Mouse (Mus musculus) MEL-GATA-1-ER (cell line): Measurements from ENCODE around the gene Dedd.

Experiments used
- DNase-seq: peaks from one replicate; pipeline ENCODE4 v3.0.0-alpha.2; 2012; ENCODE audit warnings: low read depth; ENCODE audit errors: extremely low read depth

Gene Dedd

DNA sequence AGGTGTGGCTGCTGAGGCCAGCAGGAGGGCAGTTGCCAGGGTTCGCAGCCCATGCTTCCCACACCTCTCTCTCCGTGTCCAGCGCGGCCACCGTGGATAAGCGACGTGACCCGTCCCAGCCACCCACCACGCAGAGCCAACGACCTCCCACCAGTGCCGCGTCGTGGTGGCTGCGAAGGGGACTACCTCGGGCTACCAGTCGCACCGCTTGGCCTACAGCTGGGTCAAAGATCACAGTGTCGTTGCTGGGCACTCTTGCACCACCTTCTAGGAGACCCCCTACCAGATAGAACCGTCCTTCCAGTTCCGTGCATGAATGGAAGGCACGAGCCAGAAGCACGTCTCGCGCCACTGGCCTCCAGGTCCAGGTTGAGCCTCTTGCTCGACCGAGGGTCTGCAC lies 31.3 kb downstream of the Dedd start:
- DNase-seq, result no peak

DNA sequence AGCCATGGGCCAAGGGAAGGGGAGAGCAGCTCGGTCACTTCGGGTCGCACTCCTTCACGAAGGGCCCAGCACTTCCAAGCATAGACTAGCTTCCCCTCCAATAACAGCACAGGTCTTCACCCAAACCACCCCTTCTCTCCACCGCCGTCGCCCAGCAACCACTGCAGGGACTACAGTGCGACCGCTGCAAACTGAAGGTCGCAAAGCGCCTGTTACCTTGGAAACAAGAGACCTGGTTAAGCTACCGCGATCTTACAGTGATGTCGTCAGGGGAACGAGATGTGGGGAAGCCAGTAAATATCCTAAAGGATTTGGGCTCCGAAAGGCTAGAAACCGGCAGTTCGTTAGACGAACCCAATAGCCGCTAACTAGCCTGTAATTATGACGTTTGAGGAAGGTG lies 31.7 kb downstream of the Dedd start, which contains the start of gene Klhdc9:
TSS of gene Klhdc9 (minus strand) at position 143 of the 400 bp plus-strand sequence.
- no peak for DNase-seq

DNA sequence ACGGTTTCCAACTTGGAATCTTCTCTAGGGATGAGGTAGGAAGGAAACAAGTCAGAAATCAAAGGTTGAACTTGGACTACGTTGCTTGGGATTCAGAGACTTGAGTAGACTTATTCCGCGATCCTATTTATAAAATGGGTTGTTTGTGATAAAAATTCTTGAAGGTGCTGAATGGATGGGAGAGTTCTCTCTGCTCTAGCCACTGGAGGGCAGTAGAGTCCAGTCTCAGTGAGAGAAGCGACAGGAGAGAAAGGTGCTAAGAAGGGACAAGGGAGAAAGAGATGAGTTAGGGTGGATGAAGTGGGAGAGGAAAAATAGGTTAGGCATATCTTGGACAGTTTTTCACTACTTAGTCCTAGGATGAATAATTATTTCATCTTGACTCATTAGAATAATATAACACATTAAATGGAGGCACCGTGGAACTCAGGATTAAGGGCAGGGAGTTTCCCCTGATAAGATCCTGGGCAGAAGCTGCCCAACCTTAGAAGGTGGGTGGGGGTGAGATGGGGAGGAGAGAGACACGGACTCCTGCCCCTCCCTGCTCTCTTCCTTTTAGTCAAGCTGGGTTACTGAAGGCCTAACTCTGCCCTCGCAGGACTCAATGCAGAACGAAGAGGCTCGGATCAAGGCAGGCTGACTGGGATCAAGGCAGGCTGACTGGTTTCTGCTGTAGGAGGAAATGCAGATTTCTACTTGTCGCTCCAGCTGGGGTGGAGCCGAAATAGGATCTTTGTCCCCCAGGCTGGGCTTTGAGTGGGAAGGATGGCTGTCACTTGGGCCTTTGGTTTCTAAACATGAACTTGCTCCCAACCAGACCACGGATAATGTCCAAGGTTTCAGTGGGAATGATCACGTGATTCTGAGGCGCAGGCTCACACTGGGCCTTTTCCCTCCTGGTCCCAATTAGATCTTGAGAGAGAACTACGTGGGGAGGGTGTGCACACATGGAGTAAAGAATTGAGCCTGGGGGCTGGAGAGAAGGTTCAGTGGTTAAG lies 32.5 kb downstream of the Dedd start:
- peak; percentile 50 for DNase-seq

DNA sequence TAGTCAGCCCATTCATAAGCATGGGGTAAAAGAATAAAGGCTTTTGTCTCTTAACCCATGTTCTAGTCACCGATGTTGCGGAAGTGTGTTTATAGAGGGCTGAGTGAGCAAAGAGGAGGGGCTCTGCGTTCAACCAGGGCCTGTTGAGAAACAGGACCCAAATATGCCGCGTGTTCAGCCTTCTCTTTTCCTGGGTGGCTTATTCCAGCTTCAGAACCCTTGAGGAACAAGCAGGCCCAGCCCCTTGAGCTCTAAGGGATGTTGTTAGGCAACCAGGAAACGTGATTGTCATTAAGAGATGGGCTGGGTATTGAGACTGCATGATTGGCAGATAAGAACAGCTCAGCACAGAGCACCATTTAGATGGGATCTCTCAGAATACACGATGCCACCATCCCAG lies 37.0 kb downstream of the Dedd start:
- DNase-seq, result no peak

DNA sequence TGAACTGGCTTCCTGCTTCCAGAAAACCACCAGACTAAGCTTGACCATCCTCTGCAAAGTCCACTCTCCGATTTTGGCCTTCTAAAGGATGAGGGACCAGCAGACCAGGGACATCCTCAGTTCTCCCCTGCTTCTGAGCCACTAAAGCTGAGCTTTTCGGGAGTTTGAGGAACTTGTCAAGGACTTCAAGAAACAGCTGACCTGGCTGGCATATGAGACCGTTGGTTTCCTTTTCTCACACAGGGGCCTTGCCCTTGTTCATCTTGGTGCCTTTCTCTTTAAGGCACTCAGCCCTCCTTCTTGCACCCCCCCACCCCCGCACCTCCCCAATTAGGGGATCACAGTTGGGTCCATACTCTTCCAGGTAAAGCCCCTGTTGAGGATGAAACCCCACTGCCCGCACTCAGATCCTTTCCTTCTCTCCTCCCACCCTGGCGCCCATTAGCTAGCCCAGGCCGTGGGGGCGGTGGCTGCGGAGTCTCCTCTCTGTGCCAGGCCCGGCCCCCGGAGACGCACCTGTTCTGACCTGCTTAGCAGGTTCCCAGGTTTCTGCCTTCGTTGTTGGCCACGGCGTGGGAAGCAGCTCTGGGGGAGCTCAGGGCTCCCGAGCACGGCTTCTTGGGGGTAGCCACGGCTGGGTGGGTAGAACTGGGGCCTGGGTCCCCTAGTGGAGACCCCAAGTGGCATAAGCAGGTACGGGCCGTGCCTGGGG lies 41.1 kb downstream of the Dedd start, which contains the start of gene Nectin4:
TSS of gene Nectin4 (plus strand) at position 255 of the 712 bp plus-strand sequence.
- no peak for DNase-seq

DNA sequence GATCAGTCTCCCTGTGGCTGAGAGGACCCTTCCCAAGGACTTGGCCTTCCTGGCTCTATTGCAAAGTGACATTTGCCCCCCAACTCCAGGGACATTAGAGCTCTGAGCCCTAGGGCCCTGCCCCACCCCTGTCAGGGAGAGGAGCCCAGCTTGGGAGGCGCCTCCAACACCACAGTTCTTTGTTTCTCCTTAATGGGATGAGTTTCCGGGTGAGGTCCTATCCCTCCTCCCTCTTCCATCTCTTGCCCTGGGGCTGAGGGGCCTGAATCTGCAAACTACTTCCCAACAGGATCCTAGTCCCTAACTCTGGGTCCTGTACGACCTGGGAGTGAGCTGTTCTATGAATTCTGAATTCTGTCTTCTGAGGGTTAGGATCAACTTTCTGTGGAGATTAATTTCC lies 43.9 kb downstream of the Dedd start:
- no peak for DNase-seq

DNA sequence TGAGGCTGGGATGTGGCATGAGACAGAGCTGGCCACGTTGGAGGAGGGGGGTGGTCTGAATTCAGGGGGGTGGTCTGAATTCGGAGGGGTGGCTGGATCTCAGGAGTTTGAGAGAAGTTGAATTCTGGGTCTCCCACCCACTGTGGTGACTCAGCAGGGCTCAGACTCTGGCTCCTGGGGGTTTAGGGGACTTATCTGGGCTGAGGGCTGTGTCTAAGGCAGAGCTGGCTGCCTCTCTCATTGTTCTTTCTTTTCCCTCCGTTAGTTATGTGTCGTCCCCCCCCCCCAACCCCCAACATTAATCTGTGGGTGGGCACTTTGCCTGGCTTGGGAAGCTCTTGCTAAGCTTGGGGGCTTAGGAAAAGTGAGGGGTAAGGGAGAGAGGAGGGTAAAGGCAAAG lies 45.0 kb downstream of the Dedd start:
- DNase-seq, result no peak

DNA sequence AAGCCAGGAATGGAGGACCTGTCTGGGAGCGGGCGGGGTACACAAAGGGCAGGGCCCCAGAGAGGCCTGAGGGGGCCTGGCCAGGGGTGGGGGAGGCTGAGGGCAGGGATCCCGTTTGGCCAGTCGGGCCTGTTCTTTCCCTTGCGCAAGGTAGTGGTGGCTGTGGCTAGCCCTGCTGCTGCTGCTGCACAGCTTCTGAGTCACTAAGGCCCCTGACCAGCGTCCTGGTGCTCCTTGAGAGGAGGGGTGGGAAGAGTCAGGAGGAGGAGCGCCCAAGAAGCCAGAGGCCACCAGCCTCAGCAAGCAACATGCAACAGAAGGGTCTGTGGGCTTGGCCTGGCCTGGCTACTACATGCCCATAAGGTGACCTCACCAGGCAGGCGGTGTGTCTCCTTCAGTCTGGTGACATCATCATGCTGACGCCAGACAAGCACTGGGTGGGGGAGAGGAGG lies 46.7 kb downstream of the Dedd start:
- DNase-seq, result no peak

DNA sequence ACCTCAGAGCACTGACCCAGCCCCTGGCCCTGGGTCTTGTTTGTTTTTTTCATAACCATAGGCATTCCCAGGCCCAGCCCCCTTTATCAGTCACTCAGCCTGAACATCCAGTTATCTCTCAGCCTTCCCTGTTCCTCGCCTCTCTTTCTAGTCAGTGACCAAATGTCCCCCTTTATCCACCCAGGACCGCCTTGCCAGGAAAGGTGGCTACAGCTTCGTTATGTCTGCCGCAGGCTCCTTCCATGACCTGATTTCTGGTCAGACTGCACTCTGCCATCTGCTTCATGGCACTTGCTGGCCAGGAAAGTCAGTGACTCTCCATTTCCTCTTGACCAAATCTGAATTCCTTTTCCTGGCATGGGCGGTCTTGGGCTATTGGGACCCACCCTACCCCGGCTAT lies 49.4 kb downstream of the Dedd start:
- DNase-seq, result no peak

DNA sequence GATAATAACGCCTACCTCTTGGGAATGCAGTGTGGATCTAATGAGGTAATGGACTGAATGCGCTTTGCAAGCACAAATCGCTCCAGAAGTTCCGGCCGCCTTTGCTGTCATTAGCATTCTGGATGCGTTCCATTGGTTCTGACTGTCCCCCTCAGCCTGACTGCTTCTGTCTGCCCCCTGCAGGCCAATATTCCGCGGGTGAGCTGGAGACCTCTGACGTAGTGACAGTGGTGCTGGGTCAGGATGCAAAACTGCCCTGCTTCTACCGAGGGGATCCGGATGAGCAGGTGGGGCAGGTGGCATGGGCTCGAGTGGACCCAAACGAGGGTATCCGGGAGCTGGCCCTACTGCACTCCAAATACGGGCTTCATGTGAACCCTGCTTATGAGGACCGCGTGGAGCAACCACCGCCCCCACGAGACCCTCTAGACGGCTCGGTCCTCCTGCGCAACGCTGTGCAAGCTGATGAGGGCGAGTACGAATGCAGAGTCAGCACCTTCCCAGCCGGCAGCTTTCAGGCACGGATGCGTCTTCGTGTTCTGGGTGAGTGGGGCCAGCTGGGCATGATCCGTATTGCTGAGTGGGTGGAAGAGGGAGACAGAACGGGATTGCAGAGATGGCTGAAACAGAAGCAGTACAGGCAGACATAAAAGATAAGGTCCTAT lies 51.1 kb downstream of the Dedd start:
- peak; percentile 60 for DNase-seq

DNA sequence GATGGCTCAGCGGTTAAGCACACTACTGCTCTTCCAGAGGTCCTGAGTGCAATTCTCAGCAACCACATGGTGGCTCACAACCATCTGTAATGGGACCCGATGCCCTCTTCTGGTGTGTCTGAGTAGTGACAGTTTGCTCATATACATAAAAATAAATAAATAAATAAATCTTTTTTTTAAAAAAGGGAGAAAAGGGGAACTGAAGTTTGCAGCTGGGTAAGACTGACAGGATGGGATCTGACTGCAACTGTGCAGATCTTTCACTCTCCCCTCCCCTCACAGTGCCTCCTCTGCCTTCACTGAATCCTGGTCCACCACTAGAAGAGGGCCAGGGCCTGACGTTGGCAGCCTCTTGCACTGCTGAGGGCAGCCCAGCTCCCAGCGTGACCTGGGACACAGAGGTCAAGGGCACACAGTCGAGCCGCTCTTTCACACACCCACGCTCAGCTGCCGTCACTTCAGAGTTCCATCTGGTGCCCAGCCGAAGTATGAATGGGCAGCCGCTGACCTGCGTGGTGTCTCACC lies 53.2 kb downstream of the Dedd start:
- peak; percentile 37 for DNase-seq

DNA sequence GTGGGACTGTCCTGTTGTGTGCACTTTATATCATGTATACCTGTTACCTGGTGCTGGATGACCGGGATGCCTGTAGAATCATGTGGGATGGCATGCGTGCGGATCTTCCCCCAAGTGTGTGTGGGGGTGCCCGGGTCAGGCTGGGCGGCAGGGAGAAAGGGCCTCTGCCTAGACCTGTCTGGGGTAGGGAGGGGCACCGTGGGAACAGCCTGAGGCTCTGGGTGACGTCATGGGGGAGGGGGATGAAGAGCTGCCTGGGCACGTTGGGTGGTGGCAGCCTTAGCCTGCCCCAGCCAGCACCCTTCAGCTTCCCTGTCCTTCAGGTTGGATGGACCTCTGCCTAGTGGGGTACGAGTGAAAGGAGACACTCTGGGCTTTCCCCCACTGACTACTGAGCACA lies 55.4 kb downstream of the Dedd start:
- DNase-seq, result no peak

DNA sequence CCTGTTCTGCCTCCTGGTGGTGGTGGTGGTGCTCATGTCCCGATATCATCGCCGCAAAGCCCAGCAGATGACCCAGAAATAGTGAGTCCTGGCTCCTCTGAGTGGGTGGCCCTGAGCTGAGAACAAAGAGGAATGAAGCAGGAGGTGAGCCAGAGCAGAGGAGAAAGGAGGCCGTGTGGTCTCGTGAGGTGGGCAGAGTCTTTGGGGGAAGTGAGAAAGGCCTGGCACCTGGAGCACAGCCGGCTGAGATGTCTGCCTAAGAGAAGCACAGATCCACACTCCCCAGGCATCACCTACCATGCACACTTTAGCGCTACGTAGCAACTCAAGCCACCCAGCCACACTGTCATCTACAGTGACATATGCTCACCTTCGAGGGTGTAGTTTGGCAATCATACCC lies 56.2 kb downstream of the Dedd start:
- no peak for DNase-seq

DNA sequence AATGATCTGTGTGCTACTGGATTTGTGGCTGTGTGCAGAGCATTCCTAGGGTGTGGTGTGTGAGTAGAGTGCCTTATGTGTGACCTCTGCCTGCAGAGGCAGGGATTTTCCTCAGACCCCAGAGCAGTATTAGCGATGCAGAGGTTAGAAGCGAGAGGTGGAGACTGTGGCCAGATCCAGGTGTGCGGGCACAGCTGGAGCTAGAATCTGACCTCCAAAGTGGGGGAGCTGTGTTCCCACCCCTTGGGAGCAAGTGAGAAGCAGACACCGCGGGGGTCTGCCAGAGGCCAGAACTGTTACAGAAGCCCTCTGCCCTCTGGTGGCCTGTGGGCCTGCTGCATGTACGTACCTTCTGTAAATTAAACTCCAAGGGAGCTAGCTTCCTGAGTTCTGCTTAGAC lies 58.2 kb downstream of the Dedd start:
- no peak for DNase-seq

DNA sequence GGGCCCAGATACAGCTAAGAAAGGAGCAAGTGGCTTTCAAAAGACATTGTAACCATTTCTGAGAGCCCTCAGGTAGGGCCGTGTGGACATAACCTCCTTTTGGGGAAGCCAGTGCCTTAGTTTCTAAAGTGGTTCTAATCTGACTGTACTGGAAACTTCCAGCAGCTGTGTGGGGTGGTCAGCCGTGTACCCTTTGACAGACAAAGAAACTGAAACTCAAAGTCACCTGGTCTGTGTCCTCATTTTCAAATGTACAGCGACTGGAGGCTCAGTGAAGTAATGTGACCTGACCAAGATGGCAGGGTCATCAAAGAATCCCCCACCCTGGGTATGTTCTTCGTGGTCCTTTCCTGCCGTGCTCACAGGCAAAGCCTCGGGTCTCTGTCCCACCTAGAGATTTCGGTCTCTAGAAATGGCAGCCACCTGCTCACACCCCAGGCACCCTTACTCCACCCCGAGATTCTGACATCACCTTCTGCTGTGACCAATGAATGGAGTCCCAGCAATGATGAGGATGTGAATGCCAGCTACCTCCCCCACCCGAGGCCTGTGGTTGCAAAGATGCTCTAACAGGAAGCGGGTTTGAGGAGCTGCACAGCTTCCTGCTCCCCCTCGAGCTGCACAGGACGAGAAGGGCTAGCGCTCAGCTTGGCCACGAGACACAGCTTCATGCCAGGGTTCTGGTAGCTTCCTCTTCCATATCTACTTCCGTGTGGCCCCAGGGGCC lies 59.6 kb downstream of the Dedd start, which contains the start of gene Arhgap30:
TSS of gene Arhgap30 (plus strand) at position 579 of the 727 bp plus-strand sequence.
- DNase-seq, result peak; percentile 96

DNA sequence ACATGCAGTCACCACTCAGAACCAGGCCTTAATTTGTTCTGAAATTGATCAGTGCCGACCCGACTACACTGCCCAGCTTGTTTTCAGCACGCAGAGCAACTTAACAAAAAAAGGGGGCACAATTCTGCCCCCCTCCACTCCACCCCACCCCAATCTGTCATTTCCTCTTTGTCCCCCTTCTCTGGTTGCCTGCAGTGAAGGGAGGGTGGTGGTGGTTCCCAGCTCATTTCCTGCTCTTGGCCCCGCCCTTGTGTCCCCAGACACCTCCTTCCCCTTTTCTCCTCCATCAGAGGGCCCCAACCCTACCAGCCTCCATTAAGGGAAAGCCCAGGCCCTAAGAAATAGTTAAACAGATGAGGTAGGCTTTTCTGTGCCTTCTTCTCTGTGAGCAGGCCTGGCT lies 61.2 kb downstream of the Dedd start:
- peak; percentile 90 for DNase-seq
